Mouse (Mus musculus) heart, adult 2 months (tissue): ENCODE measurements at regions not wholly inside any gene's neighbourhood (a gene's known extent, or its start where the extent isn't known, plus 50 kb on each side); places are given as distances from the start of the nearest gene placed in this dataset.

ENCODE experiments used
- DNase-seq, 2 experiments: peaks; one replicate each; pipeline ENCODE4 v3.0.0; 2021
- H3K27ac ChIP-seq: fragments of 200-600 bp; 2 replicates; pipeline ENCODE4 v1.8.1; 2022
- H3K27me3 ChIP-seq: fragments of 200-500 bp; 2 replicates; pipeline ENCODE4 v1.6.1; 2012; ENCODE audit warnings: mild to moderate bottlenecking, low read length, inconsistent platforms, mixed read lengths; ENCODE audit not compliant: control insufficient read depth, insufficient read depth
- H3K36me3 ChIP-seq: fragments of 200-500 bp; 2 replicates; pipeline ENCODE4 v1.6.1; 2012; ENCODE audit warnings: low read length, inconsistent platforms; ENCODE audit not compliant: control insufficient read depth, insufficient read depth
- H3K4me1 ChIP-seq: fragments of 200-500 bp; 2 replicates; pipeline ENCODE4 v1.6.1; 2011; ENCODE audit warnings: low read length; ENCODE audit not compliant: control insufficient read depth, insufficient read depth
- H3K4me3 ChIP-seq: fragments of 200-600 bp; 2 replicates; pipeline ENCODE4 v1.8.1; 2022
- H3K79me2 ChIP-seq: fragments of 200-500 bp; replicated peaks from 2 replicates; pipeline ENCODE4 v1.6.1; 2012; ENCODE audit warnings: mild to moderate bottlenecking, inconsistent platforms, low read length, moderate library complexity, mixed read lengths; ENCODE audit not compliant: control insufficient read depth, insufficient read depth
- H3K9ac ChIP-seq: fragments of 200-500 bp; 2 replicates; pipeline ENCODE4 v1.6.1; 2012; ENCODE audit warnings: low read depth, mild to moderate bottlenecking, control low read depth, inconsistent platforms, low read length, mixed read lengths
- CTCF ChIP-seq: fragments of 200-600 bp; IDR thresholded peaks from 2 replicates; pipeline ENCODE4 v1.8.1; 2022; ENCODE audit warnings: antibody characterized with exemption, mild to moderate bottlenecking, moderate library complexity
- EP300 ChIP-seq: fragments of 200-500 bp; IDR thresholded peaks from 2 replicates; pipeline ENCODE4 v1.6.1; 2011; ENCODE audit warnings: low read depth, low read length, control low read depth; ENCODE audit not compliant: insufficient read depth
- POLR2A ChIP-seq: fragments of 200-500 bp; IDR thresholded peaks from 2 replicates; pipeline ENCODE4 v1.6.1; 2011; ENCODE audit warnings: mild to moderate bottlenecking, low read depth, low read length, control low read depth; ENCODE audit not compliant: insufficient read depth
- WGBS: fragments of 180-500 bp; shearing (Covaris S2); methylation state at CpG from one replicate; pipeline ENCODE4 v1.1.7; 2018; 5-methylcytosine and 5-hydroxymethylcytosine counted together
- intact Hi-C: fragments of 180-260 bp; cut with DNase I; formaldehyde crosslinking; loops from one replicate; pipeline ENCODE4 v1.15.1; 2025

GRCm38 (mm10) chr13:102135210-102135609 is 367.2 kb upstream of the Pik3r1 start:
- intact Hi-C loops, result no loop called here
- DNase-seq, result no peak
- no peak for TF ChIP-seq POLR2A
- TF ChIP-seq CTCF, result no peak
- no peak for TF ChIP-seq EP300
- H3K4me1 ChIP-seq, result no peaks in the 10 kb centered on the region
- H3K27ac ChIP-seq, result no peak overlapping the region
- no peaks in the 10 kb centered on the region for H3K79me2 ChIP-seq
- H3K36me3 ChIP-seq, result no peaks in the 10 kb centered on the region
- H3K4me3 ChIP-seq, result no peak overlapping the region
- no peaks in the 10 kb centered on the region for H3K27me3 ChIP-seq
- no peak overlapping the region for H3K9ac ChIP-seq

- H3K27me3 ChIP-seq, result no peaks in the 10 kb centered on the region
- WGBS, result 93% methylated on average over 7 of the region's 7 CpGs
- no peaks in the 10 kb centered on the region for H3K4me1 ChIP-seq
- DNase-seq, result no peak
- no peaks in the 10 kb centered on the region for H3K36me3 ChIP-seq
- H3K79me2 ChIP-seq, result no peaks in the 10 kb centered on the region
- intact Hi-C loops, result no loop called here
- TF ChIP-seq CTCF (no peak), POLR2A (no peak), EP300 (no peak)
- H3K4me3 ChIP-seq, result no peak overlapping the region
- H3K27ac ChIP-seq, result no peak overlapping the region
- H3K9ac ChIP-seq, result no peak overlapping the region
These were observed 375.0 kb upstream of the Pik3r1 start for GRCm38 (mm10) chr13:102142986-102143385.

- no peak for TF ChIP-seq CTCF
- intact Hi-C loops, result no loop called here
- H3K27ac ChIP-seq, result no peak overlapping the region
- H3K79me2 ChIP-seq, result no peaks in the 10 kb centered on the region
- no peaks in the 10 kb centered on the region for H3K4me1 ChIP-seq
- no peaks in the 10 kb centered on the region for H3K36me3 ChIP-seq
- no peak overlapping the region for H3K4me3 ChIP-seq
- H3K27me3 ChIP-seq, result no peaks in the 10 kb centered on the region
- WGBS, result 68% methylated on average over 2 of the region's 2 CpGs
- H3K9ac ChIP-seq, result no peak overlapping the region
- no peak for DNase-seq
These were observed 375.8 kb upstream of the Pik3r1 start for GRCm38 (mm10) chr13:102143848-102144247.

- Histone ChIP-seq H3K79me2 (no peaks in the 10 kb centered on the region), H3K27ac (no peak overlapping the region), H3K36me3 (no peaks in the 10 kb centered on the region), H3K4me1 (no peaks in the 10 kb centered on the region), H3K9ac (no peak overlapping the region), H3K27me3 (no peaks in the 10 kb centered on the region), H3K4me3 (no peak overlapping the region)
- DNase-seq, result no peak
- 96% methylated on average over 2 of the region's 2 CpGs for WGBS
- intact Hi-C loops, result no loop called here
- TF ChIP-seq POLR2A (no peak), EP300 (no peak), CTCF (no peak)
These were observed 380.0 kb upstream of the Pik3r1 start for GRCm38 (mm10) chr13:102148039-102148438.

GRCm38 (mm10) chr13:102153785-102154608 is 386.0 kb upstream of the Pik3r1 start:
- Histone ChIP-seq H3K27me3 (no peaks in the 10 kb centered on the region), H3K79me2 (no peaks in the 10 kb centered on the region), H3K9ac (no peak overlapping the region), H3K4me1 (no peaks in the 10 kb centered on the region), H3K36me3 (no peaks in the 10 kb centered on the region), H3K27ac (no peak overlapping the region), H3K4me3 (no peak overlapping the region)
- WGBS, result 52% methylated on average over 5 of the region's 5 CpGs
- intact Hi-C loops, result no loop called here
- no peak for TF ChIP-seq EP300
- TF ChIP-seq CTCF, result no peak
- no peak for TF ChIP-seq POLR2A
- peak in 1 of 2 experiments; percentile 11 for DNase-seq

- Histone ChIP-seq H3K4me3 (no peak overlapping the region), H3K79me2 (no peaks in the 10 kb centered on the region), H3K4me1 (no peaks in the 10 kb centered on the region), H3K27ac (no peak overlapping the region), H3K27me3 (no peaks in the 10 kb centered on the region), H3K36me3 (no peaks in the 10 kb centered on the region), H3K9ac (no peak overlapping the region)
- intact Hi-C loops, result no loop called here
- no peak for DNase-seq
- no peak for TF ChIP-seq CTCF
- TF ChIP-seq POLR2A, result no peak
- TF ChIP-seq EP300, result no peak
- WGBS, result 67% methylated on average over 2 of the region's 2 CpGs
These were observed 386.5 kb upstream of the Pik3r1 start for GRCm38 (mm10) chr13:102154609-102154899.
